Mouse (Mus musculus): ENCODE data around the gene Clcf1.

DNA sequence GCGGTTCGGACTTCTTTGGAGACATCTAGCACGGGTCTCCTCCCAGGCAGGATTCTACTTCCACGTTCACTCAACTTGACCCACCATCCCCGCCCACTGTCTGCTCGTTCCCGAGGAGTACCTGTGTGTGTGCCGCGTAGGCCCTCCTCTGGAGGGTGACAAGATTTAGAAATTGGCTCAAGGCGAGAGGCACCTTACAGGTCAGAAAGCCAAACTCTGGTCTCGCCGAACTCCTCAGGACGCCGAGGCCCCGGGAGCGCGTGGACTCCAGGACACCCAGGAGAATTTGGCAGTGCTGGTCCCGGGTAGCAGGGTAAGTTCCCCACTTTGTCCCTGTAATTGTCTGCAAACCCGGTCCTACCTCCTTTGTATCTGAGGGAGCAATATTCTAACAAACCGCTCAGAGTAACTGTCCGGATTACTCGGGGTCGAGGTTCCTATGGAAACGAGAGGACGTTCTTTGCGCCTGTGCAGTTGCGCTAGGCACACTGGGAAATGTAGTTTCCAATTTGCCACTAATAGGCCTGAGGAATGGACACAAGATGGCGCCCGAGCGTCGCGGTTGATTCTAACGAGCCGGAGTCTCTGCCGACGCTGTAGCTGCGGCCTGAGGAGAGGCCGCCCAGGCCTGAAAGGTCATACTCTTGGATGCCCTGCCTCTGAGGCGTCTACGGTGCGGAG is 43.3 kb downstream of the Clcf1 start:
- peak; percentile 41; the same call in 1 of the 2 replicates for TF ChIP-seq CTCF (IDR thresholded peaks at IDR 0.05; ENCODE audit: low read depth, low read length)
- TF ChIP-seq POLR2A (IDR thresholded peaks at IDR 0.05; ENCODE audit: borderline replicate concordance, low read depth, low read length) = no peak
